Mouse (Mus musculus) heart, adult 18-20 months (tissue): ENCODE results near the gene Dgcr2. TPM values are rescaled to one million over a fixed set of nuclear protein-coding genes. Genes with fewer than 3 reads are reported as not detected.

Experiments
- DNase-seq, 2 experiments: peaks; one replicate each; pipeline ENCODE4 v3.0.0; 2021 to 2022; ENCODE audit warnings: mixed read lengths in 1 of 2
- total RNA-seq, 2 experiments: library from RNA; stranded (reverse); gene quantifications; 2 replicates each; pipeline ENCODE4 v1.2.3; 2021

Dgcr2 gene
- total RNA-seq, 2 experiments from 2014 or later = 43.5 to 48.3 TPM

DNA sequence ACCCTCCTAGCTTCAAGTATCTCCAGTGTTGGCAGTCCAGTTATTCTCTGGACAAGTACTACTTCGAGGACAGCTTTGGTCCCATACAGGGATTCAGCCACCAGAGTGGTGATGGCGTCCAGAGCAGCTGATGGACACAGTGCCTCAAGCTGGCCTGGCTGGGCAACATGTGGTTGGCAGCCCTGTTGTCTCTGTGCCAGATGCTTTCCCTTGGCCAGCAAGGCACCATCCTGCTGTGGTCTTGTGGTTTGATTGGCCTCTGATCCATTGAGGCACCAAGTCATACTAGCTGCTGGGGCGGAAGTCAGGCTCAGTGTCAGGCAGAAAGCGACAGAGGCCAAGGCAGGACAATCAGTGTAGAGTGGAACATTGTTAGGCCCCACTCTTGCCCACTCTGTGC is 89.2 kb downstream of the Dgcr2 start:
- no peak for DNase-seq

DNA sequence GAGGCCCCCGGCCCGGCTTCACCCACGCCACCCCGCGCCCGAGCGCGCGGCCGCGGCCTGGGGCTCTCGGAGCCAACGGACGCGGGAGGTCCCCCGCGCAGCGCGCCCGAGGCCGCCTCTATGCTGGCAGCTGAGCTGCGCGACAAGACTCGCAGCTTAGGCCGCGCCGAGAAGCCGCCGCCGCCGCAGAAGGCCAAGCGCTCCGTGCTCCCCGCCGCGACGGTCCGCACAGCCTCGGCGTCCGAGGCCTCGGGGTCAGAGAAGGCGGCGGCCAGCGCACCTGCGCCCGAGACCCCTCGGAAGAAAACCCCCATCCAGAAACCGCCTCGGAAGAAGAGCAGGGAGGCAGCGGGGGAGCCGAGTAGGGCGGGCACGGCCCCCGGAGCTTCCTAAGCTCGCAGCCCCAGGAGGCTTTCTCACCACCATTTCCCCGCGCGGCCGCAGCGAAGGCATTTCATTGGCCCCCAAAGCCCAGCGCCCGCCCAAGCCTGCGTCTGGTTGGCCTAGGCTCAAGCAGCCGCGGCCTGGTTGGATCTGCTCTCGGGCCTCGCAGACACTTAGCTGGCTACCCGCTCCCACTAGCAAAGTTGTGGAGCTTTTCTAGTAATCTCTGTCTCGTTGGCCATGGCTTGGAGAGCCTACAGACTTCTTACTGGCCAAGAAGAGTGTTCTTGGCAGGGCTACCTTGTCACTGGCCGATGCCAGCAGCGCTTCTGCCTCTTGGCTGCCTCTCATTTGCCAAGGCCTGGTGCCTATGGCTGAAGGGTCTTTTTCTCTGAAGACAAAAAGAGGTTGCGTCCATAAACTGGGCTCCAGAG is 91.0 kb downstream of the Dgcr2 start:
- peak; percentile 85 to 89 for DNase-seq

DNA sequence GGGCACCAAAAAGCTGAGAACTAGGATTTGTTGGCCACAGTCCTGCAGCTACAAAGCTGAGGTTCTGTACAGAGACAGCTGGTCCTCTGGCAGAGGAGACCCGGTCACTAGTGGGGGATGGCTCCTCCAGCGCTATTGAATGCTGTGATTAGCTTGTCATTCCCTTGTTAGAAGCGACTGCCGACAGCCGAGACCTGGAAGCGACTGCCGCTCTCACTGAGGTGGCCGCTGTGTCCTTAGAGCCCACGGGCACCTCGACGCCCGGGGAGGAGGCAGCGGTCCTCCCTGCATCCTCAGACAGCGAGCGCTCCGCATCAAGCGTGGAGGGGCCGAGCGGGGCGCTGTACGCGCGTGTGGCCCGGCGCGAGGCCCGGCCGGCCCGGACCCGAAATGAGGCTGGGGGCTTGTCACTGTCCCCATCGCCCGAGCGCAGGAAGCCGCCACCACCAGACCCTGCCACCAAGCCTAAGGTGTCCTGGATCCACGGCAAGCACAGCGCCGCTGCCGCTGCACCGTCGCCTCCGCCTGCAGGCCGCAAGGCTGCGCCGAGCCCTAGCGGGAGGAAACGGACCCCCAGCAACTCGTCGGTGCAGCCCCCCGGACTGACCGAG is 91.7 kb downstream of the Dgcr2 start:
- no peak for DNase-seq

DNA sequence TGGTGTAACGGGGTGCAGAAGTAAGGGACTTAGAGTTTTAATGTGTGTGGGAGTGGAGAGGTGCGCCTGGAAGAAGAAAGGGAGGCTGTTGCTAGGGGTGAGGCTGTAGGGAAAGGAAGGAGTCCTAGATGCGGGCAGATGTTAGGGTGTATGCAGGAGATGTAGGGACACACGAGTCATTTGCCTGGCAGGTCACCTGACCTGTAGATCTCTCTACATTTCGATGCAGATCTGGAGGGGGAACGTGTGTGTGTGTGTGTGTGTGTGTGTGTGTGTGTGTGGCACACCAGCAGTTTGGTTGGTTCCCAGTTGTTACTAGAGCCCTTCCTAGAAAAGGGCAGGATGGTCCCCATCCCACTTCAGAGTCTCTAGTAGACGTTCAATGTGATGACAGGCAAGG is 93.4 kb downstream of the Dgcr2 start:
- no peak for DNase-seq

DNA sequence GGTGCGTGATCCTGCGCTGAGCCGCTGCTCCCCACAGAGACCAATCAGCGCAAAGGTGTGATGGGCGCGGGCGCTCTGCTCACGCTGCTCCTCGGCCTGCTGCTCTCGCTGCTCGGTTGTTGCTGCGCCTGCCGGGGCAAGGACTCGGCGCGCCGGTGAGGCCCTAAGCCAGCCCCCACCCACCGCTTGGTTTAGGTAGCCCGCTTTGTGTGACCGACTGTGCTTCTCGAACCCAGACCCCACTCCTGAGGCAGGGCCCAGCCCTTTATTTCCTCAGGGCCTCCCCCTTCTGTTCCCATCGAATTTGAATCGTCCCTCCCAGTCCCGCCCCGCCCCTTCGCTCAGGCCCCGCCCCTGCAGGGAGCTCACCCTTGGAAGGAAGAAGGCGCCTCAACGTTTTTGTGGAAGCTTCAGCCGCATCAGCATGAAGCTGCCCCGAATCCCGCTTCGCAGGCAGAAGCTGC is 93.9 kb downstream of the Dgcr2 start:
- DNase-seq = no peak

DNA sequence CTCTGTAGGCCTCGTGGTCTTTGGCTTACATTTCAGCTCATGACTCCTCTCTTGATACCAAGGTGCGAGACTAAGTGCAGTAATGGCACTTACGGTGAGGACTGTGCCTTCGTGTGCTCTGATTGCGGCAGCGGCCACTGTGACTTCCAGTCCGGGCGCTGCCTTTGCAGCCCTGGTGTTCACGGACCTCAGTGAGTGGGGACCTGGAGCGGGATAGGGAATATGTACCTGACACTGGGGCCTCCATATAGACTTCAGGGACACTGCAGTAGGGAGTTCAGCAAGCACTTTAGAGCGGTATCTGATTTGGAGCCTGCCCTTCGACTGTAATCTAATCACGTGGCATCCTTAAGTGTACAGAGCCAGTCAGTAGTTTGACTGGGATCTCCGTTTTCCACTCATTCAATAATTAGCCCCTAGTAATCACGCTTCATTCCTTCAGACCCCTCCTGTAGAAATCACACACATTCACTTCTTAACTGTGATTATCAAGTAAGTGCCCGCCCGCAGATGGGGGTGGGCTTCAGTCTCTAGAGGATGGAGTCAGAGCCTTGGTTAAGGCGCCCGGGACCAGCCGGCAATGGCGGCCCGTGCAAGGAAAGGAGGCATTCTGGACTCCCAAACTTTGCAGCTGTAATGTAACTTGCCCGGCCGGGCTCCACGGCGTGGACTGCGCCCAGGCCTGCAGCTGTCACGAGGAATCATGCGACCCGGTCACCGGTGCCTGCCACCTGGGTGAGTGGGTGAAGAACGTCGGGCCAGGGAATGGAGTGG is 94.5 kb downstream of the Dgcr2 start:
- DNase-seq = no peak

DNA sequence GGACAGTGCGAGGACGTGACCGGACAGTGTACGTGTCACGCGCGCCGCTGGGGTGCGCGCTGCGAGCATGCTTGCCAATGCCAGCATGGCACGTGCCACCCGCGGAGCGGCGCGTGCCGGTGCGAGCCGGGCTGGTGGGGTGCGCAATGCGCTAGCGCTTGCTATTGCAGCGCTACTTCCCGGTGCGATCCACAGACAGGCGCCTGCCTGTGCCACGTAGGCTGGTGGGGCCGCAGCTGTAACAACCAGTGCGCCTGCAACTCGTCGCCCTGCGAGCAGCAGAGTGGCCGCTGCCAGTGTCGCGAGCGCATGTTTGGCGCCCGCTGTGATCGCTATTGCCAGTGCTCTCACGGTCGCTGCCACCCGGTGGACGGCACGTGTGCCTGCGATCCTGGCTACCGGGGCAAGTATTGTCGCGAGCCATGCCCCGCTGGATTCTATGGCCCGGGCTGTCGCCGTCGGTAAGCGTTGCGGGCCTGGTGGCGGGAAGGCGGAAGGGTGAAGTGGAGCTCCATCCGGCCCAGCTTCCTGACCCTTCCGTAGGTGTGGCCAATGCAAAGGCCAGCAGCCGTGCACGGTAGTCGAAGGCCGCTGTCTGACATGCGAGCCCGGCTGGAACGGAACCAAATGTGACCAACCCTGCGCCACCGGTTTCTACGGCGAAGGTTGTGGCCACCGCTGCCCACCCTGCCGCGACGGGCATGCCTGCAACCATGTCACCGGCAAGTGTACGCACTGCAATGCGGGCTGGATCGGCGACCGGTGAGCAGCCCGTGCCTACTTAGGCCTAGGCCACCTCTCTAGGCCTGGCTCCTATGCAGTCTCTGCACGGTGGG is 95.3 kb downstream of the Dgcr2 start:
- DNase-seq = peak; percentile 43 to 57

DNA sequence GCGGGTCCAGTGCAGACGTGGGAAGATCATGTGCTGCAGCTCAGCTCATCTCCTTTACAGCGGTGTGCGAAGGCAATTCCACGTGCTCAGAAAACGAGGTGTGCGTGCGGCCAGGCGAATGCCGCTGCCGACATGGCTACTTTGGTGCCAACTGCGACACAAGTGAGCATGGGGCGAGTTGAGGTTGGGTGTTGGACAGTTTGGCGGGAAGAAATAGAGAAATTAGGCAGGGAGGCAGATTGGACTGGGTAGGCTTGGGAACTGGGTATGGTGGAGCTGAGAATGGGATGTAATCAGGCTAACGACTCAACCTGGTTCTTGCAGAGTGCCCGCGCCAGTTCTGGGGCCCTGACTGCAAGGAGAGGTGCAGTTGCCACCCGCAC is 95.9 kb downstream of the Dgcr2 start:
- no peak for DNase-seq

DNA sequence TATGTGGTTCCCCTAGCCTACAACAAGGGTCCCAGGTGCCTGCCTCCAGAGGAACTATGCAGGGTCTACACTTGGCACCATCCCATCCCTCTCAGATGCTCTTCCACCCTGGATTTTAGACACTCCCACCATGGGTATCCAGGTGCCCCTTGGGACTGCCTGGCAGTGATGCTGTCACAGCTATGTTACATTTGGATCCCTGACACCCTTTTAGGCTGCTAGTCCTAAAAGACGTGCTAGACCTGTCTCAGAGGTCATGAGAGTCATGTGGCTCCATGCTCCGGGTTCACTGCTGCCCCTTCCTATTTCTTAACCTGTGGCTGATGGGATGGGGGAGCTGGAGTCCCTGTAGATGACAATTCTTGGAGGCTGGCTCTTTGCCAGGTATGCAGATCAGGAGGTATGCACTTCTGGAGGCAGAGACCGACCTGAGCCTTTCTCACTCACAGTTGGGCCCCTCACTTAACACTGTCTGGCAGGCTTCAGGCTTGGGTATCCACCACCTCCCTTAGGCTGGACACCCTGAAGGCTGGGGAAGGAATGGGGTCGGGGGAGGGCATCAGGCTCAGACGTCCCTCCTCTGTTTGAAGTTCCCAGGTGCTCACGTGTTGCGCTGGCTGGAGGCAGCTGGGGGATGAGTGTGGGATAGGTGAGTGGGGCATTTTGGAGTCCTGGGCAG is 96.4 kb downstream of the Dgcr2 start:
- DNase-seq = no peak

DNA sequence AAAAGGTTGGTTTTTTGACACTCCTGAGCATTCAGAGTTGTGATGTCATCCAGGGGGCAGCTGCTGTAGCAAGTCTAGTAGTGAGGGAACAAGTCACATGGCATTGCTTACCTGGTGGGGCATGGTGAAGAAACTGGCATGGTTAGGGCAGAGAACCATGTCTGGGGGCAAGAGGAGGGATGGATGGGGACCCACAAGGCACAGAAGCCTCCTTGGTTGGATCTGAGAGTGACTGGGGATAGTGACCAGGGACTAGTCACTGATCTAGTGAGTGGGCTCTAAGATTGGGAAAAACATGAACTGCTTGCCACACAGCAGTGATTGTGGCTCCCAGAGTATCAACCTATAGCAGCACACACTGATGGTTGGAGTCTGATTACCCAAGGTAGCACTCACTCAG is 98.8 kb downstream of the Dgcr2 start:
- no peak for DNase-seq

DNA sequence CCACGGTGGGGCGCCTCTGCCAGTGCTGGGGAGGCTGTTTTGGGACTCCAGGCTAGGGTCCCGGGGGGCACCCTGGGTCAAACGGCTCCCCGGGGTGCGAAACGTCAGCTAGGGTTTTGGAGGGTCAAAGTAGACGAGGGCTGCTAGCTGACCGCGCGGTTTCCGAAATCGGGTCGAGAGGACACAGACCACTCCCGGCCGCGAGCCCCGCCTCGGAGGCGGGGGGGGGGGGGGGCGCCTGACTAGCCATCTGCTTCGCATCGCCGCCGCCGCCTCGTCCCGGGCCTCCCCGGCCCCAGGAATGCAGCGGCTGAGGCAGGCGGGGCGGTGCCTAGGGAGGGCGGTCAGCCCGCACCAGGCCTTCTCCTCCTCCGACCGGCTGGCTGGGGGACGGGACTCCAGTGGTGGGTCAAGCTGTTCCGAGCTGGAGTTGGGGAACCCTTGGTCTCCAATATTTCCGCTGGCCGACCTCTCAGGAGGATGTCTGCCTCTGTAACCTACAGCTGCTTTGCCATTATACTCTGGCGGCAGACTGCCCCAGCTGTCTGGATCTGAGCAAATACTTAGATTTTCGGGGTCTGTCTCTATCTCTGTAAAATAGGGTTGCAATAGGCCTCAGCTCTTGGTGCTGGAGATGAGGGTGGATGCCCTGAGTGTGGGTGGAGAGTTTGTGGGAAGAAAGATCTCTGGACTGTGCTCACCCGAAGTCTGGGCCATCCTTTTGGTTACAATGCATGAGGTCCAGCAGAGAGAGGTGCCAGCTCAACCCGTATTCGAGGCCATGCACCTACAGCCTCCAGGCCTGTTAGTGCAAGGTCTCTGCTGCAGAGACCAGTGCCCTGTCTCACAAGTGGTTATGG is 99.8 kb downstream of the Dgcr2 start:
- DNase-seq = peak; percentile 61 to 81

DNA sequence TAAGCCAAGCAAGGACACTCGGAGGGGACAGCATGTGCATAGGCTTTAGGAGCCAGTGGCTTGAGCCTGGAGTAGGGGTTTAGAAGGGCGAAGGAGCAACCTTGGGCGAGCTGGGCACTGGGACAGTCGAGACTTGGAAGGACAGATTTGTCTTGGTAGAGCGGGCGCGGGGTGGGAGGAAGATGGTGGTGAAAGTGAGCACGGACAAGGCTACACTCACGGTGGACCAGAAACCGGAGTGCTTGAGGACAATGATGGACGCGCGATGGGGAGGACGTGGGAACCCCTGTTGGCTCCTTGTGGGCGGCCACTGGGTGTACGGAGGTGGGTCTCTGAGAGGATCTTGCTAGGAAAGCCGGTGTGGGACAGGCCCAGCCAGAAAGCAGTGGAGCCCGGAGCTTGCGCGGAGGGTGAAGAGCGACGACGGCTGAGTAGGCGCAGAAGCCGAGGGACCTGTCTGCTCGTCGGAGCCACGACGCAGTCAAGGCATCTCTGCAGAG is 100.5 kb downstream of the Dgcr2 start:
- DNase-seq = peak in 1 of 2 experiments; percentile 68

DNA sequence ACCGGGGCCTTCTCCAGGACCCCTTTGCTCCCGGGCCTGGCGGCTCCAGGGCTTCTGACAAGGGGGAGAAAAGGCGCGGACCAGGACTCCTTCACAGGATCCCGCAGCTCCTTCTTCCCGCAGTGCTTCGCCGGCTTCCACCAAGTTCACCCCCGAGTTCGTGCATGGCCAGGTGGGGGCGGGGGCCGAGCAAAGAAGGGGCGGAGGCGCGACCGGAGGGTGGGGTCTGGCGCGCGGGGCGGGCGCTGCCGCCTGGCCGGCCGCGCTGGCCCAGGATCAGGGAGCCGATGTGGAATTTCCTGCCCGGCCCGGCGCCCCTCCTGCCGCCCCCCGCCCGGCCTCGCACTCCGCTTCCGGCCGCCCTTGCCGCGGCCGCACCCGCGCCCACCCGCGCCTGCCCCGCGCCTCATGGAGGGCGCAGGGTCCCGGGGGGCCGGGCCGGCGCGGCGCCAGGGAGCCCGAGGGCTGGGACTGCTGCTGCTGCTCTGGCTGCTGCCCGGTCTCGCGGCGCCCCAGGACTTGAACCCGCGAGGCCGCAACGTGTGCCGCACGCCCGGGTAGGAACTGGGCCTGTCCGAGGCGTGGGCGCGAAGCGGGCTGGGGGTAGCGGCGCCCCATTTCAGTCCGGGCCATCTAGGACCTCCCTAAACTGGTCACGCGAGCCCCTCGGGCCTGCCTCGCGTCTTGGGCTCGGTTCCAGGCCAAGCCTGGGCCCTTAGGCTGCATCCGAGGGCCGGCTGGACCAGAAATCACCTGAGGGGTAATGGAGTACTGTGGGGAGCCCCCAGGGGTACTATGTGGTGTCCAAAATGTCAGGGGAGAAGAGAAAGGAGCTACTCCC is 101.2 kb downstream of the Dgcr2 start, which contains the start of gene Scarf2:
Scarf2 (plus strand) TSS at position 312 of the 841 bp plus-strand sequence.
- peak; percentile 75 to 78 for DNase-seq

DNA sequence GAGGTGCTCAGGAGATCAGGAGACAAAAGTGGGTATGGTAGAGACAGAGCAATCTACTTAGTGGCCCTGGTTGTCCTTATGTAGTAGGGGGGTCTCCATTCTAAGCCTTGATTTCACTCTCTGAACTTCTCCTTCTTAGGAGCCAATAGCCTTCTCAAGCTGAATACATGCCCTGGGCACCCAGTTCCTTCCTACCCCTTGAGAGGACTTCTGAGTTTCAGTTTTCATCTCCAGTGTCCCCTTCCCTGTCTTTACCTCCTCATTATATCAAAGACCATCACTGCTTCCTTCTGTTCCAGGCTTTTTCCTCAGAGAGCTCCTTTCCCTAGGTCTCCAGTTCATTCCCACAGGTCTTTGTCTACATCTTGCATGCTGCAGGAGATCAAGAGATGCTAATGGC is 101.8 kb downstream of the Dgcr2 start:
- DNase-seq = no peak

DNA sequence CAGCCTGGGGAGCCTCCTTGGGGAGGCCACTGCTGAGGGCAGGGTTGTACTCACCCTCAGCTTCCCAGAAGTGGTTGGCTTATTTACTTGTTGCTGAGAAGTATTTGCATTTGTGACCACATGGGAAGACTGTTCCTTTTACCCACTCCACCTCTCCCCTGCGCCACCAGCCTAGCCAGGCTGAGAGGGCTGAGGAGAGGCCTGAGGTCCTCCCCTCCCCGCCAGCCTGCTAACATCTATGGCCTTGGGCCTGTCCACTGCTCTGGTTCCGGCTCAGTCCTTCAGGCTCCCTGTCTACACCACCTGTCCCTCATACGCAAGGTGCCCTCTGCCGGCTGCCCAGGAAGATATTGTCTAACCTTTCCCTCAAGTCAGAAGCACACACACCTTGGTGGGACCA is 102.7 kb downstream of the Dgcr2 start:
- no peak for DNase-seq

DNA sequence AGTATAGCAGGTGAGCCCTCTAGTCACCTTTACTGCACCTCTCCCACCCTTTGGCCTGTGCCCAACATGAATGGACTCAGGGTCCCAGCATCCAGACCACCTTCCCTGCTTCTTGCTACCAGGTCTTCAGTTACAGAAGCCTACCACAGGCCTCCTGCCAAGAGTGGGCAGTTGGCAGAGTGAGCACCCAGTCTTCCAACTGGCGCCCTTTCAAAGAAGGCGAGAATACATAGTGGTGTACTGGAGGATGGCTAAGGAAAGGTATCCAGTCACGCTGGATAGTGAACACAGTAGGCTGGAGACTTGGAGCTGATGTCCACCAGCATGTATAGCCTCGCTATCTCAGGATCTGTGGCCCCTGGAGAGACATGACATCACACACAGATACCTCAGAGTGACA is 104.3 kb downstream of the Dgcr2 start:
- no peak for DNase-seq

DNA sequence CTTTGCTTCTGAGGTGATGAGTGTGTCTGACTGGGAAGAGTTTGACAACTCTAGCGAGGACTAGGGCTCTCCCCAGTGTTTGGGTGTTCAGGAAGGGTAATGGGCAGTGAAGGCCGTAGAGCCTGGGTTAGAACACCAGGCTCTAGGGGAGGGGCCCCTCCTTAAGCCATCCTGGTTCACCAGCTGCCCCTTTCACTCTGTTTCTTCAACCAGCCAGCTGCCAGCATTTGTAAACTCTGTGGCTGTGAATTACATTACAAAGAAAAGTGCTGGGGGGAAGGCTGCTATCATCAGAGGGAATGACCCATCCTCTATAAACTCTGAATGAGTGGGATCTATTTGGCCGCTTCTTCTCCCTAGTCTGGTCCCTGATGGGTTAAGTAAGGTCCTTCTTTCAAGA is 105.6 kb downstream of the Dgcr2 start:
- no peak for DNase-seq
